Mouse (Mus musculus) liver, embryonic 11.5 days (tissue): ENCODE measurements around the gene Gm47995. TPM values are rescaled to one million over a fixed set of nuclear protein-coding genes. Genes with fewer than 3 reads are reported as not detected.
"Not testable (repeated sequence)": the region's sequence is repeated elsewhere in the genome, so short reads cannot be mapped to it uniquely, and the experiment has no call there.

Experiments
- ATAC-seq: fragments of 200-750 bp; cut with Nextera tagmentation; replicated peaks from 2 replicates; pipeline ENCODE4 v1.8.0; 2017; ENCODE audit warnings: moderate number of reproducible peaks, mild to moderate bottlenecking, moderate TSS enrichment, moderate library complexity; ENCODE audit not compliant: low FRiP score
- DNase-seq: peaks from one replicate; pipeline ENCODE4 v3.0.0-alpha.2; 2017; ENCODE audit warnings: low spot score
- H3K27ac ChIP-seq: fragments of 300-500 bp; sonication (generic); 2 replicates; pipeline ENCODE4 v1.5.1; 2014; ENCODE audit warnings: mild to moderate bottlenecking, low read depth, low read length, control low read depth
- H3K27me3 ChIP-seq: fragments of 300-500 bp; sonication (generic); replicated peaks from 2 replicates; pipeline ENCODE4 v1.6.1; 2014; ENCODE audit warnings: low read length, mixed read lengths; ENCODE audit not compliant: control insufficient read depth, insufficient read depth
- H3K36me3 ChIP-seq: fragments of 300-500 bp; sonication (generic); 2 replicates; pipeline ENCODE4 v1.6.1; 2014; ENCODE audit warnings: mild to moderate bottlenecking, low read length, moderate library complexity, mixed read lengths; ENCODE audit not compliant: control insufficient read depth, insufficient read depth
- H3K4me1 ChIP-seq: fragments of 300-500 bp; sonication (generic); replicated peaks from 2 replicates; pipeline ENCODE4 v1.6.1; 2014; ENCODE audit warnings: low read length, mixed read lengths; ENCODE audit not compliant: control insufficient read depth, insufficient read depth
- H3K4me2 ChIP-seq: fragments of 300-500 bp; sonication (generic); 2 replicates; pipeline ENCODE4 v1.6.1; 2014; ENCODE audit warnings: mild to moderate bottlenecking, control low read depth, moderate library complexity
- H3K4me3 ChIP-seq: fragments of 300-500 bp; sonication (generic); 2 replicates; pipeline ENCODE4 v1.5.1; 2014; ENCODE audit warnings: low read depth, low read length, control low read depth
- H3K9ac ChIP-seq: fragments of 300-500 bp; sonication (generic); 2 replicates; pipeline ENCODE4 v1.6.1; 2014; ENCODE audit warnings: low read depth, low read length, control low read depth
- H3K9me3 ChIP-seq: fragments of 300-500 bp; sonication (generic); 2 replicates; pipeline ENCODE4 v1.6.1; 2016; ENCODE audit warnings: low read length, inconsistent platforms, mixed read lengths; ENCODE audit not compliant: control insufficient read depth
- WGBS: fragments of 180-500 bp; shearing (Covaris S2); extraction: QIAGEN DNeasy Blood & Tissue Kit; methylation state at CpG from one replicate; pipeline ENCODE4 v1.1.7; 2014; 5-methylcytosine and 5-hydroxymethylcytosine counted together
- polyA plus RNA-seq: library from polyadenylated mRNA; unstranded; fragments of >200 nt; fragmentation: Nextera tagmentation; extraction: Ambion mirVana; gene quantifications from 2 replicates; pipeline ENCODE4 v1.2.1, GENCODE M21; 2014

The Gm47995 gene
- polyA plus RNA-seq, 1 experiment from 2014 or later = 0.36 TPM

- H3K27ac ChIP-seq = no peak overlapping the region; the same call in 1 of the 2 replicates
Measured at GRCm38 (mm10) chr1:151178505-151179083, 19.7 kb upstream of the Gm47995 start.

GRCm38 (mm10) chr1:151180167-151180566 lies 18.1 kb upstream of the Gm47995 start:
- Histone ChIP-seq H3K4me3 (no peak overlapping the region), H3K27ac (no peak overlapping the region), H3K27me3 (no peaks in the 10 kb centered on the region), H3K9me3 (no peaks in the 10 kb centered on the region), H3K4me2 (no peak overlapping the region), H3K4me1 (peaks cover 12% of the 10 kb centered on the region), H3K9ac (no peak overlapping the region), H3K36me3 (no peaks in the 10 kb centered on the region)
- ATAC-seq (no peak; the same call in 1 of the 2 replicates), DNase-seq (no peak)
- 61% methylated on average over 2 of the region's 2 CpGs for WGBS

More at GRCm38 (mm10) chr1:151178505-151179083, 19.7 kb upstream of the Gm47995 start:
- WGBS = 71% methylated on average over 2 of the region's 2 CpGs
- no peak for DNase-seq
- H3K4me1 ChIP-seq = peaks cover 12% of the 10 kb centered on the region
- H3K36me3 ChIP-seq = no peaks in the 10 kb centered on the region
- H3K4me2 ChIP-seq = no peak overlapping the region
- H3K9ac ChIP-seq = no peak overlapping the region
- ATAC-seq = no peak
- H3K27me3 ChIP-seq = no peaks in the 10 kb centered on the region
- no peak overlapping the region for H3K4me3 ChIP-seq
- H3K9me3 ChIP-seq = no peaks in the 10 kb centered on the region

GRCm38 (mm10) chr1:151182266-151182665 lies 16.0 kb upstream of the Gm47995 start, which contains the start of gene Gm47985:
Gene Gm47985, plus strand, starts transcription at chr1:151182537.
- H3K9ac ChIP-seq, H3K4me1 ChIP-seq, H3K27ac ChIP-seq, H3K4me3 ChIP-seq, DNase-seq, H3K36me3 ChIP-seq, H3K9me3 ChIP-seq, ATAC-seq, H3K4me2 ChIP-seq, H3K27me3 ChIP-seq: not testable (repeated sequence)
- no CpG with 5 or more reads among the region's 7 CpGs for WGBS

- H3K27ac ChIP-seq, DNase-seq, H3K27me3 ChIP-seq, H3K9me3 ChIP-seq, ATAC-seq, H3K9ac ChIP-seq, H3K4me3 ChIP-seq, H3K4me2 ChIP-seq, H3K4me1 ChIP-seq, H3K36me3 ChIP-seq: not testable (repeated sequence)
- 79% methylated on average over 3 of the region's 3 CpGs for WGBS
Measured at GRCm38 (mm10) chr1:151186186-151186585, 12.1 kb upstream of the Gm47995 start.

- H3K4me2 ChIP-seq, ATAC-seq: not testable (repeated sequence)
- 70% methylated on average over 4 of the region's 4 CpGs for WGBS
Measured at GRCm38 (mm10) chr1:151186879-151187424, 11.3 kb upstream of the Gm47995 start.

GRCm38 (mm10) chr1:151188469-151188868 lies 9.8 kb upstream of the Gm47995 start:
- Histone ChIP-seq H3K9me3 (no peaks in the 10 kb centered on the region), H3K4me3 (no peak overlapping the region), H3K9ac (no peak overlapping the region), H3K36me3 (no peaks in the 10 kb centered on the region), H3K27me3 (no peaks in the 10 kb centered on the region), H3K4me2 (no peak overlapping the region), H3K27ac (no peak overlapping the region), H3K4me1 (no peaks in the 10 kb centered on the region; the same call in 1 of the 2 replicates)
- ATAC-seq (0 out of 2 replicates have a peak, but pooled peaks have one; percentile 12), DNase-seq (no peak)
- WGBS = 87% methylated on average over 4 of the region's 4 CpGs

More at GRCm38 (mm10) chr1:151186879-151187424, 11.3 kb upstream of the Gm47995 start:
- DNase-seq, H3K4me1 ChIP-seq, H3K27ac ChIP-seq, H3K4me3 ChIP-seq, H3K27me3 ChIP-seq, H3K36me3 ChIP-seq, H3K9me3 ChIP-seq, H3K9ac ChIP-seq: not testable (repeated sequence)

- not testable (repeated sequence) for DNase-seq, H3K9ac ChIP-seq, H3K36me3 ChIP-seq, ATAC-seq, H3K27ac ChIP-seq, H3K4me1 ChIP-seq, H3K4me2 ChIP-seq, H3K4me3 ChIP-seq, H3K27me3 ChIP-seq, H3K9me3 ChIP-seq
- WGBS = no CpG with 5 or more reads among the region's 7 CpGs
Measured at GRCm38 (mm10) chr1:151192075-151192474, 6.2 kb upstream of the Gm47995 start, which contains the start of gene Gm8947. Gene Gm8947, plus strand, starts transcription at chr1:151192376.

GRCm38 (mm10) chr1:151192739-151193138 lies 5.5 kb upstream of the Gm47995 start:
- WGBS = 88% methylated on average over 13 of the region's 15 CpGs
- H3K4me2 ChIP-seq, H3K4me1 ChIP-seq, DNase-seq, H3K27ac ChIP-seq, H3K9me3 ChIP-seq, H3K27me3 ChIP-seq, H3K9ac ChIP-seq, H3K4me3 ChIP-seq, ATAC-seq, H3K36me3 ChIP-seq: not testable (repeated sequence)

- ATAC-seq, H3K9me3 ChIP-seq: not testable (repeated sequence)
Measured at GRCm38 (mm10) chr1:151195986-151196385, 2.3 kb upstream of the Gm47995 start.

More at GRCm38 (mm10) chr1:151195986-151196385, 2.3 kb upstream of the Gm47995 start:
- not testable (repeated sequence) for H3K27me3 ChIP-seq, H3K9ac ChIP-seq, H3K4me3 ChIP-seq, H3K27ac ChIP-seq, H3K4me2 ChIP-seq, DNase-seq, H3K4me1 ChIP-seq, H3K36me3 ChIP-seq
- 73% methylated on average over 4 of the region's 4 CpGs for WGBS
